Mouse (Mus musculus): ENCODE results near the gene Adgra3.

- TF ChIP-seq POLR2A (IDR thresholded peaks at IDR 0.05; ENCODE audit: control insufficient read depth in 1 of 2, insufficient read depth in 1 of 2, low read depth in 1 of 2, low read length in 2 of 2, poor library complexity in 1 of 2) (no peak), CTCF (IDR thresholded peaks at IDR 0.05 in 2 of 3, conservative IDR thresholded peaks at IDR 0.05 in 1 of 3; ENCODE audit: control insufficient read depth in 1 of 3, insufficient read depth in 1 of 3, low read depth in 2 of 3, low read length in 3 of 3, poor library complexity in 1 of 3, severe bottlenecking in 1 of 3) (no peak), TAL1 (IDR thresholded peaks at IDR 0.05; ENCODE audit: low read length) (no peak), GATA1 (IDR thresholded peaks at IDR 0.05; ENCODE audit: low read depth, low read length) (no peak), BHLHE40 (IDR thresholded peaks at IDR 0.05; ENCODE audit: borderline replicate concordance, low read depth, low read length) (no peak), ZMIZ1 (IDR thresholded peaks at IDR 0.05; ENCODE audit: low read depth, low read length) (no peak), EP300 (IDR thresholded peaks at IDR 0.05; ENCODE audit: low read depth in 1 of 2, low read length in 2 of 2) (no peak), MAFK (IDR thresholded peaks at IDR 0.05; ENCODE audit: borderline replicate concordance, low read depth, low read length) (no peak), RAD21 (IDR thresholded peaks at IDR 0.05; ENCODE audit: low read depth, low read length) (no peak)
Measured at GRCm38 (mm10) chr5:50064236-50064635, 5.4 kb upstream of the Adgra3 start.

Measured in MEL (cell line).